Mouse (Mus musculus): ENCODE measurements around the gene Adh5. TPM values are rescaled to one million over a fixed set of nuclear protein-coding genes. Genes with fewer than 3 reads are reported as not detected.
"Not testable (repeated sequence)": the region's sequence is repeated elsewhere in the genome, so short reads cannot be mapped to it uniquely, and the experiment has no call there.

Gene Adh5
- total RNA-seq, 2 experiments from 2014 or later, result 51.8 to 60.6 TPM

GRCm38 (mm10) chr3:138463807-138464206 is 20.9 kb downstream of the Adh5 start:
- intact Hi-C loops (cut with DNase I), result loop anchor here (5.0 kb wide), 1 partner anchor 443 kb away; no protein-coding TSS in a partner anchor
- Histone ChIP-seq H3K4me3 (no peak overlapping the region), H3K27ac (no peak overlapping the region)
- no peak for TF ChIP-seq CTCF (IDR thresholded peaks at IDR 0.05)
- no peak for DNase-seq

GRCm38 (mm10) chr3:138464573-138465147 is 21.8 kb downstream of the Adh5 start:
- Histone ChIP-seq H3K27ac (no peak overlapping the region), H3K4me3 (no peak overlapping the region)
- TF ChIP-seq CTCF (IDR thresholded peaks at IDR 0.05), result no peak
- intact Hi-C loops (cut with DNase I), result loop anchor here (5.0 kb wide), 1 partner anchor 443 kb away; no protein-coding TSS in a partner anchor
- no peak for DNase-seq

- H3K4me3 ChIP-seq; intact Hi-C loops (cut with DNase I); H3K27ac ChIP-seq; DNase-seq: not testable (repeated sequence)
Observed at GRCm38 (mm10) chr3:138466656-138467055, 23.8 kb downstream of the Adh5 start.

GRCm38 (mm10) chr3:138471066-138471465 is 28.2 kb downstream of the Adh5 start:
- DNase-seq, result no peak
- Histone ChIP-seq H3K27ac (no peak overlapping the region), H3K4me3 (no peak overlapping the region)
- intact Hi-C loops (cut with DNase I), result no loop called here
- no peak for TF ChIP-seq CTCF (IDR thresholded peaks at IDR 0.05)

GRCm38 (mm10) chr3:138479489-138479888 is 36.6 kb downstream of the Adh5 start:
- Histone ChIP-seq H3K4me3 (no peak overlapping the region), H3K27ac (no peak overlapping the region)
- no peak for TF ChIP-seq CTCF (IDR thresholded peaks at IDR 0.05)
- intact Hi-C loops (cut with DNase I), result no loop called here
- no peak for DNase-seq

- TF ChIP-seq CTCF (IDR thresholded peaks at IDR 0.05), result no peak
- no peak overlapping the region for H3K4me3 ChIP-seq
- no peak for DNase-seq
- H3K27ac ChIP-seq, result no peak overlapping the region
- intact Hi-C loops (cut with DNase I), result no loop called here
Observed at GRCm38 (mm10) chr3:138481526-138482284, 38.8 kb downstream of the Adh5 start.

GRCm38 (mm10) chr3:138483240-138483639 is 40.3 kb downstream of the Adh5 start:
- intact Hi-C loops (cut with DNase I), result no loop called here
- TF ChIP-seq CTCF (IDR thresholded peaks at IDR 0.05), result no peak
- H3K27ac ChIP-seq, result no peak overlapping the region
- H3K4me3 ChIP-seq, result no peak overlapping the region
- no peak for DNase-seq

- intact Hi-C loops (cut with DNase I), result loop anchor here (1.0 to 2.0 kb wide), 2 partner anchors 39 to 46 kb away; partner anchors contain the start of gene Adh5
- H3K27ac ChIP-seq, result peak overlapping the region; percentile 91
- no peak for TF ChIP-seq CTCF (IDR thresholded peaks at IDR 0.05)
- DNase-seq, result no peak
- H3K4me3 ChIP-seq, result peak overlapping the region; percentile 78
Observed at GRCm38 (mm10) chr3:138488584-138489326, 45.9 kb downstream of the Adh5 start.

GRCm38 (mm10) chr3:138489327-138490033 is 46.6 kb downstream of the Adh5 start, which contains the start of gene Metap1:
Metap1 (minus strand) TSS chr3:138489515.
- TF ChIP-seq CTCF (IDR thresholded peaks at IDR 0.05), result peak; percentile 25; the same call in 1 of the 2 replicates
- peak; percentile 99 for DNase-seq
- Histone ChIP-seq H3K27ac (peak within 1 kb of the TSS; percentile 94), H3K4me3 (peak within 1 kb of the TSS; percentile 78)
- intact Hi-C loops (cut with DNase I), result loop anchor here (1.0 to 2.0 kb wide), 2 partner anchors 38 to 47 kb away; partner anchors contain the start of gene Adh5

GRCm38 (mm10) chr3:138490034-138490337 is 47.1 kb downstream of the Adh5 start:
- intact Hi-C loops (cut with DNase I), result no loop called here
- Histone ChIP-seq H3K4me3 (peak overlapping the region; percentile 78), H3K27ac (peak overlapping the region; percentile 94)
- no peak for TF ChIP-seq CTCF (IDR thresholded peaks at IDR 0.05)
- no peak for DNase-seq

- H3K27ac ChIP-seq, result no peak overlapping the region
- TF ChIP-seq CTCF (IDR thresholded peaks at IDR 0.05), result no peak
- H3K4me3 ChIP-seq, result no peak overlapping the region
- no peak for DNase-seq
- intact Hi-C loops (cut with DNase I), result no loop called here
Observed at GRCm38 (mm10) chr3:138493668-138494067, 50.8 kb downstream of the Adh5 start.

- H3K4me3 ChIP-seq, result no peak overlapping the region
- no peak for TF ChIP-seq CTCF (IDR thresholded peaks at IDR 0.05)
- intact Hi-C loops (cut with DNase I), result no loop called here
- DNase-seq, result no peak
- H3K27ac ChIP-seq, result no peak overlapping the region
Observed at GRCm38 (mm10) chr3:138494565-138494964, 51.7 kb downstream of the Adh5 start.

Data from gastrocnemius, adult 2 months (tissue).